Mouse (Mus musculus) erythroblast, embryonic 14.5 days (primary cell): ENCODE measurements at regions not wholly inside any gene's neighbourhood (a gene's known extent, or its start where the extent isn't known, plus 50 kb on each side); places are given as distances from the start of the nearest gene placed in this dataset.

Experiments
- GATA1 ChIP-seq: IDR thresholded peaks from 2 replicates; pipeline ENCODE4 v1.6.1; 2012; ENCODE audit warnings: low read length, inconsistent platforms, mixed read lengths
- TAL1 ChIP-seq: IDR thresholded peaks from 3 replicates; pipeline ENCODE4 v1.6.1; 2012; ENCODE audit warnings: low read length, inconsistent platforms, mixed read lengths

- TF ChIP-seq GATA1, result no peak
- no peak for TF ChIP-seq TAL1
Measured at GRCm38 (mm10) chr1:73783303-73783702, 340.9 kb downstream of the Tns1 start.
